Mouse (Mus musculus): ENCODE measurements around the gene Mief2.

DNA sequence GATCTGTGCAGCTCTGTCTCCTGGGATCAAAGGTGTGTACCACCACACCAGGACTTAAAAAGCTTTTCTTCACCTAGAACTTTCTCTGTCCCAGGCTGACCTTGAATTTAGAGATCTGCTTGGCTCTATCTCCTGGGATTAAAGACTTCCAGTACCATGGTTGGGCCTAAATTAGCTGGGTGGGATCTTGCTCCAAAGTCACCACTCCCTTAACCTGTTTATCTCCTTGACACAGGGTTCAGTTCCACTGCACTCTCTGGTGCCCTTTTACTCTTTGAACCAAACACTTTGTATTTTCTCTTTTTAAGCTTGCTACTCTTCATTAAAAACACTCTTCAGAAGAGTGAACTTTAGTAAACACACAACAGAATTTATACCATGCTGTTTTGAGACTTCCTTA is 9.3 kb downstream of the Mief2 start:
- TF ChIP-seq MAX (IDR thresholded peaks at IDR 0.05; ENCODE audit: low read depth) (no peak), POLR2A (IDR thresholded peaks at IDR 0.05; ENCODE audit: insufficient read length, low read depth) (no peak), USF1 (IDR thresholded peaks at IDR 0.05; ENCODE audit: low read depth) (no peak), MYOD1 (IDR thresholded peaks at IDR 0.05; ENCODE audit: control insufficient read depth in 1 of 3, insufficient read length in 2 of 3, low read depth in 2 of 3) (no peak), POLR2AphosphoS2 (IDR thresholded peaks at IDR 0.05; ENCODE audit: insufficient read length, low read depth) (no peak), MYOG (IDR thresholded peaks at IDR 0.05; ENCODE audit: control insufficient read depth in 1 of 3, insufficient read depth in 1 of 3, insufficient read length in 2 of 3, low read depth in 2 of 3) (no peak), E2F4 (IDR thresholded peaks at IDR 0.05; ENCODE audit: insufficient read depth) (no peak)

All from myocyte (in vitro differentiated cells).